Mouse (Mus musculus): ENCODE data around the gene Tshz2.

Tshz2 gene

DNA sequence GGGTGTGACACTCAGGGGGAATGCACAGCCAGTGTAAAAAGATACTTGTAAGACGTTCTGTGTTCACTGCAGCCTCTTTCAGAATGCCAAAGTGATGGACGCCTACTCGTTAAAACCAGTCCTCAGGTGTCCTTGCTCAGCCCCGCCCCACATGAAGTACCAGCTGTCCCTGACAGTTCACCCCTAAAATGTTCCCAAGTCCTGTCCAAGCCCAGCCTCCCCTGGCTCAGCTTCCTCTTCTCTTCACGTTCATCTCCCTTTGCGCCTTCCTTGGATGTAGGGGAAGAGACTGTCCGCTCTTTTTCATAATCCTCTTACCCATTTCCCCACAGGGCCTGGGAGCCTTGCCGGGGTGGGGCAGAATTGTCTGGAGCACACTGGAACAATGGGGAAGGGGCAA is 374.0 kb downstream of the Tshz2 start:
- DNase-seq (ENCODE audit: low spot score) = no peak

DNA sequence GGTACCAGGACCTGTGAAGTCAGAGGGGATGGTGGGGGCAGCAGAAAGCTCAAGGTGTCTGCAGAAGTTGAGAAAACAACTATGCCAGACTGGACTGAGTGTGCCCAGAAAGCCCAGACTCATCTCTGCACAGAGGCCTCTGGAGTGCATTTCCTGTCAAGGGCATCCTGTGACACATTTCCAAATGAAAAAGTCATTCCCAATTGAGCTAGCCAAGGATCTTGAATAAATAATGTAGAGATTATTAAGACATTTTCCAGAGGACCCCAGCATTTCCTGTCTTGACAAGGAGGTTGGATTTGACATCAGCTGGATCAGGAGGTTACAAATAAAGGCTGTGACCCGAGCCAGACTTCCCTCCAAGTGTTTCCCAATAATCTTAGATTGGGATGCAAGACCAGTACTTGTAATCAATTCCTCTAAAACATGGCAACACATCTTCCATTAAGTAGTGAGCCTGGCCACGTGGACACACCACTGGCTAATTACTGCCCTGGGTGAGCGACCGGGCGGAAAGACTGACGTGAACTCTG is 374.7 kb downstream of the Tshz2 start:
- no peak for DNase-seq (ENCODE audit: low spot score)

DNA sequence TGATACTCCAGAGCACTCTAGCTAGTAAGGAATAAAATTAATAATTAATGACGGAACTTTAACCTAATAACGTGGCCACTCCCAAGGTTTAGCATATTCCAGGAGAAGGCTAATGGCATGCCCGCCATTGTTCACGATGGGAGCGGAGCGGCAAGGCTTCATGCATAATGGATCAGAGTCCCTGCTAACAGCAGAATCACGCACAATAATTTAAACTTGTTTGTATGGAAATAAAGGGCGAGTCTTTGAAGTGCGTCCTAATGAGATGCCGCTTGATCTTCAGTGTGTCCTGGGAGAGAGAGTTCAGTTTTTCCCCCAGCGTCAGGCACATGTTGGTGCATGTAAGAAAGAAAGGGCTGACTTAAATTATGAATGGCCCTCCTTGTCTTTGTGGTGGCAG is 376.9 kb downstream of the Tshz2 start:
- no peak for DNase-seq (ENCODE audit: low spot score)

DNA sequence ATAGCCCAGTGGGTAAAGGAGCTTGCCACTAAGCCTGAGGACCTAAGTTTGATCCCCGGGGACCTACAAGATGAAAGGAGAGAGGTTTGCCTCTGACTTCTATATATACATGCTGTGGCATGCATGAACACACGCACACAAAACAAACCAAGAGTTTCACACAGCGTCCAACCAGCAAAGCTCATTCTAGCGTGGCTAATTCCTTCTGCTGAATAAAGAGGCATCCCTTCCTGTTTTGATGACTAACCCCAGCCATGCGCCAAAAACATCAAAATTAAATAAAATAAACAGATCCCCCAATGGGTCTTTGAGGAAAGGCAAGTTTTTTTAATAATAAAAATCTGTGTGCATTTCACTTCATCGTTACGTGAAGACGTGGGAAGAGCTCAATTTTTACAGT is 379.0 kb downstream of the Tshz2 start:
- DNase-seq (ENCODE audit: low spot score) = no peak

DNA sequence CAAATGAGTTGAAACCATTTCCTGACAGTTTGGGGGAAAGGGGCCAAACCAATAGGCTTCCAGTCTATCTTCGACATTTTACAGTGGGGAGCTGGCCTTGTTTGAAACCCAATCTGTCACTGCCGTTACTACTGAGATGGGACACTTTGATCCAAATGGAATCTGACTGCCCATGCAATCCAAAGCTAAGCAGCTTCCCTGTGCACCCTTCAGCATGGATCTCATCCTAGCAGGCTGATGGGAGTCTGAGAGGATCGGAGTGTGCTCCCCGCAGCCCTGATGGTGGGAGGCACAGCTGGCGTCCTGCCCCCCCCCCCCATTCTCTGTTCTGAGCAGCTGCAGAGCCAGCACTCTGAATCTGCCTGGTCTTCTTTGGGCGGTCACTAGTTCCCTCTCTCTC is 384.5 kb downstream of the Tshz2 start:
- DNase-seq (ENCODE audit: low spot score) = no peak

DNA sequence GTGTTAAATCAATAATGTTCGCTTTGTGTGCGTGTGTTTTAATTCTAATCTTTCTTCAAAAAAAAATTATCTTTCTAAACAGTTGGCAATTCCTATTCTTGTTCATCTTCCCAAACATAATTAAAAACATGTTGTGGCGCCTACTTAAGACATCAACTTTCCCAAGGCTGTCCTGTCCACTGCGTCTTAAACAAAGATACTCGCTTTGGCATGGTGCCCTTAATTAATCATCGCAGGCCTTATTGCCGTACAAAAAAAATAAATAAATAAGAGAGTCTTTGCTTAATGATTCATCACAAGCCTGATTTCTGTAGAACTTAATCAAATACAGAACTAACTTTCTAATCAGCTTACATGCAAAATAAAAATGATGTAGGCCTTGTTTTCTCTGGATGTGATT is 385.1 kb downstream of the Tshz2 start:
- DNase-seq (ENCODE audit: low spot score) = no peak

DNA sequence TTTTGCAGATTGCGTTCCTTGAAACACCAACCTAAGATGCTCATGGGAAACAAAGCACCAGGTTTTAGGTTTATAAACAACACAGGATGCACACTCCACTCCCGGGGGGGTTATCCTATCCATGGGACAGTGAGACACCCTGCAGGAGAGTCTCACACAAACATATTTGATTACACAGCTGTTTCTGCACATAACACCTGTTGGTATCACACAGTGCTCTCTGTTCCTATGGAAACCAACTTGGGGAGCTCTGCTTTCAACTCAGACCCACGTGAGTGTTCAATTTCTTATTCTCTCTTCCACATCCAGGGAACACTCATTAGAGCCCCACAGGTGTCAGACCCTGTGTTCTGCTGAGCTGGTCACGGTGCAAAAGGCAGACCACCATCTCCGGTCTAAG is 390.1 kb downstream of the Tshz2 start:
- DNase-seq (ENCODE audit: low spot score) = no peak

DNA sequence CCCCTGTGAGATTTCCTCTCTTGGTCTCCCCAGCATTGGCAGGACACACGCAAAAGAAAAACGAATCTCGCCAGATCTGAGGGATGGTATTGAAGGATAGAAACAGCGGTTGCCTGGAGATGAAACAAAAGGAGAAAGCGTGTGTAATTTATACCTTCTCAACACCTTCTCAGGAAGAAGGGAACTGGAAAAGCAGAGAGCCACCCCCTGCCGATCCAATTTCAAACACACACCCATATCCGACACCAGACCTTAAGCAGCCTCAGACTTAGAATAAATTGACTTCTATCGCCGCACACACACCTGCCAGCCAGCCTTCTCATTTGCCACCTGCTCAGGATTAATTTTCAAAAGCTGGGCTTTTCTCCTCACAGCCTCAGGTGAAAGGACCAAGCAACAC is 390.9 kb downstream of the Tshz2 start:
- no peak for DNase-seq (ENCODE audit: low spot score)

DNA sequence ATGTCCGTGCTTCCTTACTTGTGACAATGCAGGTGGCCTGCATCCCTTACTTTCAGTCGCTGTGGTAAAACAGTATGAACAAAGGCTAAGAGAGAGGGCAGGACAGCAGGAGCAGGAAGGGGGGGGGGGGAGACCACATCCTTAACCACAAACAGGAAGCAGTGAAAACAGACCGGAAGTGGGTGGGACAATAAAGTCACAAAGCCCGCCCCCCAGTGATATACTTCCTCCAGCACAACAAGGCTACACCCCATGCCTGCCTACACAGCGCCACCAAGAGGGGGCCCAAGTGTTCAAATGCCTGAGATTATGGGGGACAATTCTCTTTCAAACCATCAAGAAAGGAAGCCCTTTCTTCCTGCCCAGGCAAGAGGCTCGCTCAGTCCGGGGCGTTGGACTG is 392.1 kb downstream of the Tshz2 start:
- no peak for DNase-seq (ENCODE audit: low spot score)

DNA sequence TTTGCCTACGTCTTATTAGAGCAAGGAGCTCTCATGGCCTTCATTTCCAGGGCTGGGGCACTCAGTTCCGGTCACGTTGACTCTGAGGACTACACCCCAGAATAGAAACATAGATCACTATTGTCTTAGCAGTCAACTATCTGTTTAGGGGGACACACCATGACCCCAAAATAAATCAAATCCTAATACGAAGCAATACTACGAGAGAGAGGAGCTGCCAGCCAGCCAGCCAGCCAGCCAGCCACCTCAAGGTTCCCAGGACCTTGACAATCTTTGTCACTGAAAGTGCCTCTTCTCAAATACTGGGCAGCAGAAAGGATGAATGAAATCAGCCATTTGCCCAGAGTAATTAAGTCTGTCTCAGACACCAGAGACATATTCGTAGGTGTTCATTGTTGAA is 393.1 kb downstream of the Tshz2 start:
- DNase-seq (ENCODE audit: low spot score) = no peak

DNA sequence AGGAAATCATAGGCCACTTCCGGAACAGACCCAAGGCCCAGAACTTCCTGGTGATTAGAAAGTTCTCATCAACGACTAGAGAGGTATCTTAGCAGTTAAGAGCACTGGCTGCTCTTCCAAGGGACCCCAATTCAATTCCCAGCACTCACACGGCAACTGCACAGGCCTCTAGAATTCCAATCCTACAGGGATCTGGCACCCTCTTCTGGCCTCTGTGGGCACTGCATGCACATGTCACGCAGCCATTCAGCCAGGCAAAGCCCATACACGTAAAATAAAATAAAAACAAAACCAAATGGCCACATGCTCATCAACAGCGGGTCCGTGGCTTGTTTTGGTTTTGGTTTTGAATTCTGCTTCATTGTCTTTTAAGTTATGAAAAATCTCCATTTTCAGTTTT is 395.0 kb downstream of the Tshz2 start:
- DNase-seq (ENCODE audit: low spot score) = no peak

DNA sequence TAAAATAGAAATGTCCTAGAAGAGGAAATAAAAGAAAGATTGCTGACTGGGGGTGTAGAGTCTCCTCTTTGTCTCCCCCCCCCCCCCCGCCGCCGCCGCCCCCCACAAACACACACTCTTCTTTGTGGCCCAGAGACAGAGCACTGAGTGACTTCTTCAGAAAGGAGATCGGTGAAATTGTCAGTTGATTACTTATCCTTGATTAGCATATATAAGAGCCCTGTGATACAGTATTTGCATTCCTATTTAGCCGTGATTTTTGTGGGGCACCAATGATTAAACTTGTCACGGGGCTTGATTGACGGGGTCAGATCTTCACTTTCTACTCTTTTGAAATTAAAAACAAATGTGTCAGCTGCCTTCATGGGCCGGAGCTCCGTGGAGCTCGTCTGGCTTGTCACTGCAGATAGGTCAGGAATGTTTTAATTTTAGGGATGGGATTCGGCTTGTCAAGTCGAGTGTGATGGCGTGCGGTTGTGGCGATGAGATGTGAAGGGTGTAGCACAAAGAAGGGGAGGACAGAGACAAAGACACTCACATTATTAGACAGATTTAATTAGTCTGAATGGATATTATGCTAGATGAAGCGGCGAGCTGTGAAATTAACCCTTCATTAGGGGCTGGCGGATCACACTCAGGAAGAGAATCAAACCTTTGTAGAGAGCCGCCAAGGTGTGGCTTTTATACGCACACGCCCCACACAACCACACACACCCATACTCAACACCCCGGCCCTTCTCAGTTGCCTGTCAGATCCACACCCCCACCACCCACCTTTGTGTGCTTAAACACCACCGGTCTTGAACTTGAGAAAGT is 395.9 kb downstream of the Tshz2 start:
- DNase-seq (ENCODE audit: low spot score) = no peak

DNA sequence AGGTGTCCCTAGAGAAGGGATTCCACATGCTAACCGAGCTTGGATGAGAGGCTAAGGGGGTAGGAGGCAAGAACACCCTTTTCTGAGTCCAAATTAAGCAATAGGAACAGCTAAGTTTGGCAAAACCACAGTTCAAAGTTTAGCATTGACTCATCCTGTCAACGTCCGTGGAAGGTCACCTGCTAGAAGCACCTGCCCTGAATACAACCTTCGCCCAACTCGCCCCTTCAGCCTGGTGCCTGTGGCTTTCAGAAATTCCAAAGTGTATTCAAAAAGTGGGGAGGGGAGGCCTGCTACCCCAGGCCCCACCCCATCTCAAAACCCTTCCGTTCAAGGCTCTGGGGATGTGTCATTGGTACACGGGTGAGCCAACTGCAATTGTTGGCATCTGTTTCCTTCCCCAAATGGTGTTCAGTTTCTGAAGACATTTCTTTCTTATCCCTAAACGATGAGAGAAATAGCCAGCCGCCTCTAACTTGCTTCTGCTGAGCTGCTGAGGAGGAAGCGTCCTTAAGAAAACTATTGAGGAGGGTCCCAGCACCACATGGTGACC is 396.6 kb downstream of the Tshz2 start:
- no peak for DNase-seq (ENCODE audit: low spot score)

DNA sequence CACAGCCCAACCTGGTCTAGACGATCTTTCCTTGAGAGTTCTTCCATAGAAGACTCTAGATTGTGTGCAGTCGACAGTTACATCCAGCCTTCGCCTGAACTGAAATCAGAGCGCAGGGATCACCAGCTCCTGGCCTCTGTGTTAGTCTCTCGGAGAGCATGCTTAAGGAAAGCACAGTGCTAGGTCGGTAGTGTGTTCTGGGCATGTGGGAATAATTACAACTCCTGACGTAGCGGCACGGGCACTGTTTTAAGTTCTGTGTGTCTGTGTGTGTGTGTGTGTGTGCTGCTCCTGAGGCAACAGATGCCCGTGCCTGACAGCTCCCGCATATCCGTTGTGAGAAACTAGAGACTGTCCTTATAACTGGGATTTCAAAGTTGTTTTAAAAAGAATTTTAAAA is 398.4 kb downstream of the Tshz2 start:
- DNase-seq (ENCODE audit: low spot score) = no peak

DNA sequence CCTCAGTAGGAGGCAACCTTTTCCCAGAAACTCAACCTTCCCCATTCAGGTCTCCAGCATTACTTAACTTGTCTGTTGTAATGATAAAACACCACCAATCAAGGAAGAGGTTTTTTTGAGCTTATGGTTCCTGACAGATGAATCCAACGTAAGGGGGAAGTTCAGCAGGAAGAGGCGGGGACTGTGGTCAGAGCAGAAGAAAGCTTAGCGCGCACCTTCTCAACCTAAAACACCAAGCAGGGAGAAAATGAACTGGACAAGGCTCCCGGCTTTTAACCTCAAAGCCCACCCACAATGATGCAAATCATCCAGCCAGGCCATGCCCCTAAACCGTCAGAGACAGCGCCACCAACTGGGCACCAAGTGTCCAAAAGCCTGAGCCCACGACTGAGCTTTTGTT is 399.1 kb downstream of the Tshz2 start:
- DNase-seq (ENCODE audit: low spot score) = no peak

DNA sequence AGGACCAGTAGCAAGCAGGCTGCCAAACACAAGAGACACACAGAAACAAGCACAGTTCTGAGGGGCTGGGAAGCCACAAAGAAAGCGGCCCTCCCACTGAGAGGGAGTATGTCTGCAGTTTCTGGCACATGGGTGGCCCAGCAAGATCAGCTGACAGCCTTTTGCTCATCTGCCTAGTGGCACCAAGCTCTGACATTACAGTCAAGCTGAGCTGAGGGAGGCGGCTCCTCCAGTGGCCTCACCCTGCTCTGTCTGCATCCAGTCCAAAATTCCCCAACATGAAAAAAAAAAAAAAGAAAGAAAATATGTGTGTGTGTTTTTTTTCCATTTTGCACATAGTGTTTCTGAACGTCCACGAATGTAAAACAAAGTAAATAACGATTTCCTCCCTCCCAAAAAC is 400.4 kb downstream of the Tshz2 start:
- no peak for DNase-seq (ENCODE audit: low spot score)

DNA sequence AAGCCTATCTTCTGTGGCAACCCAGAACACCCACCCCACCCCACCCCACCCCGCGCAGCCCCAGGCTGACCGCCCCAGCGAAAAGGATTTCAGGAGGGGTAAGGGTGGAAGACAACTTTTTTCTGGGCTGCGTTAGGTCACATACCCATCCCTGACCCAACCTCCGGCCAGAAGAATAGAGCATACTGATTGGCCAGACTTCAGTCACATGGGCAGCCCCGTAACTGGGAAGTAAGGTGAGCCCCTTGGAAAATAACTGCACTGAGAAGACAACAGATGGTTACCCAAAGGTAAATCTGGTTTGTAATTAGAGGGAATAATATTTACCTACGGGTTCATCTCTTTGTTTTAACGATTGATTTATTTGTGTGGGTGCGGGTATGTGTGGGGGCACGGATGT is 402.0 kb downstream of the Tshz2 start:
- DNase-seq (ENCODE audit: low spot score) = no peak

DNA sequence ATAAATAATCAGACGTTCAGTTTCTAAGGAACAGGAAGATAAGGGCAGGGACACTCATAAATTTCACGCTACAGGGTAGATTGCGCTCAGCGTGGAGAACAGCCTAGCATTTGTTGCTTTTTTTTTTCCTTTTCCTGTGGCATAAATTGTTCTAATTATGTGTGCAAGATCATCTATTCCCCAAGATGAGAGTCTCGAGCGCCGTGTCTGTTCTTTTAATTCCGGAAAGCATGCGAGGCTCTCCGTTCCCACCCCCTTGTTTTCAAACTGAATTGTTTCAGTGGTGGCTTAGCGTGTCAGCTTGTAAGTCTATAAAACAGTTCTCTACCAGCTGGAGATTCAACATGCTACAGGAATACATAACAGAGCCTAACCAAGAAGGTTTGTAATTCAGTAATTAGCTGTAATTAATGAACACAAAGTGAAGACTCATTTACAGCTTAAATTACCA is 404.0 kb downstream of the Tshz2 start:
- DNase-seq (ENCODE audit: low spot score) = no peak

DNA sequence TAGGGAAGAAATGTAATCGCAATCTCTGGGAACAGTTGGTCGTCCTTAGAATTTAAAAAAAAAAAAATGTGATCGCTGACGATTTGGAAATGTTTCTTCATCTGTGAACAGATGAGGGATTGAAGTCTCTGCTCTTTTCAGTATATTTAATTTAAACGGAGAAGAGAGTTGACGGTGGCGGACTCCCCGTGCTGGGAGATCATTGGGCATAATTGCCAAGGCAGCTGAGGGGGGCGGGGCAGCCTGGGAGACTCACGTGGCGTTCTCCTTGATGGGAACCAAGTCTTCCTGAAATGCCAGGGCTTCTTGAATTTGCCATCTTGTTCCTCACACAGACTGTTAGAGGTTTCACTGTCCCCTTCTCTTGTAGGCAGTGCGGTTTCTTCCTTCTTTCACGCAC is 404.5 kb downstream of the Tshz2 start:
- DNase-seq (ENCODE audit: low spot score) = no peak

DNA sequence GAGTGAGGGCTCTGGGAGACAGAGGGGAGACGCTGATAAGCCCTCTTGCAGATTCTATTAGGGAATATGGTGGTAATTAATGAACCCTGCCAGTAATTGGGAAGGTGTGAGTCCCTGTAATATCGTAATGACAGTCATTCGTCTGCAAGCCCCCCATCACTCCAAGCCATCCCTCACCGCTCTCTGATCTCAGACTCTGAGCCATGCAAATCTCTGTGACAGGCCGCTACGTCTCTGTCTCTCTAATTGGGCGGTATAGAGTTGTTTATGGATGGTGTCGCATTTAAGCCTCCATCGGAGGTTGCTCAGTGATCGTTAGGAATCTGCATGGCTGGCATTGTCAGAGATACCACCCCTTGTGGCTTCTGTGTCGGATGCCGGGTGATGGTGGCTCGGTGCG is 407.0 kb downstream of the Tshz2 start:
- DNase-seq (ENCODE audit: low spot score) = no peak

DNA sequence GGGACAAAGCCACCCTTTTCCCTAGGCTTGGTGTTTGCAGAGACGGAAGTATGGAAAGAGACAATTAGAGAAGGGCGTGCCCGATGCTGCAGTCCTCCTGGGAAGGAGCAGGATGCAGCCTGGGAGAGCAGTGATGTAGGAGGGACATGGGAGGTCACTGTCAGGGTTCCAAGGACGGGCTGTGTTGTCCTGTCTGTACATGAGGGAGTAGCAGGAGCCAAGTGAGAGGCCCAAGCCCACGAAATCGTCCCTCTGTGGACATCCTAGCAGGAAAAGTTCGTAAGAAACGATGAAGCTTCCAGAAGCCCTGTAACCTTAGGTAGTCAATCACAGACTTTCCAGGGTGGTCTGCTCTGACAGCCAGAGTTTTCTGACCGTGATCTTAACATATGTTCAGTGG is 408.3 kb downstream of the Tshz2 start:
- no peak for DNase-seq (ENCODE audit: low spot score)

DNA sequence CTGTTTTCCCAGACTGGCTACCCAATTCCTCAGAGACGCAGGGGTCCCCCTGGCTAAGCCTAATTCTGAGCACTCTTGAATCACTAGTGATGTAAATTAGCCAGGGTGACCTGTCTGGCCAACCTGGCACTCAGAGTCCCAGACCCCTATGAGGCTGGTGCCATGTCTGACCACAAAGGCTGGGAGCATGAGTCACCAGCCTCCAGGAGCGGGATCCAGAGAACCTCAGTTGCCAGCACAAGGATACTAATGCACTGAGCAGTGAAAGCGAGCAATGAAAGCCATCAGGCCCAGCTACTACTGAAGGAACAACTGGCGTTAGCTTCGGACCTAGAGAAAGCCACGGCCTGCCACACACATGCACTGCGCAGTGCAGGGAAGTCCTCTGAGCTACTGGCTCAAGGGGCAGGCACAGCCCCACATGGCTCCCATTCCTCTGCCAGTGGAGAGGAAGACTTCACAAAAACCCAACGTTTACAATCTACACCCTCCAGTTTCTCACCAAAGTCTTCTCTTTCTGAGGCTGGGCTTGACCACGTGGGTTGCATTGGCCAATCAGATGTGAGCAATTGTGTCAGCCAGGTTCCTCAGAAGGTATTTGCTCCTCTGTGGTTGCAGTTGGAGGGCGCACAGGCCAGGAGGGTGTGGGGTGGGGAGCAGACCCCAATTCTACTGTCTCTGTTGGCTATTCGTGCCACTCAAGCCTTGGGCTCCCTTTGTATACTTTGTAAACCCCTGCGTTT is 409.8 kb downstream of the Tshz2 start:
- no peak for DNase-seq (ENCODE audit: low spot score)

DNA sequence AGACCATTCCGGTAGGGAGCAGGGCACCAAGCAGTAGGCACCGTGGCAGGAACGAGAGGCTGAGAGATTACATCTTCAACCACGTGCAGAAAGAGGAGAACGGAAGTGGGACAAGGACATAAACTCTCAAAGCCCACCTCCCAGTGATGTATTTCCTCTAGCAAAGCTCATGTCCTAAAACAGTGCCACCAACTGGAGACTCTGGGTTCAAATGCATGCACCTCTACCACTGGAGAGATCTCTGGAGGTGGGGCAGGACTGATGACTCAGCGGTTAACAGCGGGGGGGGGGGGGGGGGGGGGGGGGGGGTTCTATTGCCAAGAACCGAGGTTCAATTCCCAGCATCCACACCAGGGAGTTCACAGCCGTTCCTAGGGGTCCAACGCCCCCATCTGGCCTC is 410.5 kb downstream of the Tshz2 start:
- no peak for DNase-seq (ENCODE audit: low spot score)
